Mouse (Mus musculus): ENCODE measurements at regions not wholly inside any gene's neighbourhood (a gene's known extent, or its start where the extent isn't known, plus 50 kb on each side); places are given as distances from the start of the nearest gene placed in this dataset.

DNA sequence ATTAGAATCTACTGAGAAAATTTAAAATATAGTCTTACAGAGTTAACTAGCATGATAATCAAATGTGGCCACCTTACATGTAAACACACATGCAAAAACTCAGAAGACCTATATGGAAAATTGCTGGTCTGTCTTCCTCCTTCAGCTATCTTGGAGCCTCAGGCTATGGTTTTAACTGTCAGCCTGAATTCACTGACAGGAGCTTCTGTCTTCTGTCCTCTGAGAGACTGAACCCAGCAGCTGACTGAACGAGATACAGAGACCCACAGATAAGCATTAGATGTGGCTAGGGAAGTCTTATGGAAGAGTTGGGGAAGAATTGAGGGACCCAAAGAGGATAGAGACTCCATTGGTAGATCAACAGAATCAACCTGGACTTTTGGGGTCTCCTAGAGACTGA lies 360.0 kb upstream of the Meox2 start:
- H3K4me2 ChIP-seq (ENCODE audit: low read length): no peak overlapping the region
- no peaks in the 10 kb centered on the region for H3K36me3 ChIP-seq (ENCODE audit: control insufficient read depth, insufficient read depth, low read length)
- 74% methylated on average over 1 of the region's 1 CpGs for WGBS
- H3K27ac ChIP-seq (ENCODE audit: low read length): no peak overlapping the region
- H3K4me3 ChIP-seq (ENCODE audit: low read depth, low read length): no peak overlapping the region
- no peak overlapping the region for H3K9ac ChIP-seq (ENCODE audit: low read depth, low read length)
- no peaks in the 10 kb centered on the region for H3K27me3 ChIP-seq (ENCODE audit: control insufficient read depth, insufficient read depth, low read depth, low read length)
- no peaks in the 10 kb centered on the region for H3K4me1 ChIP-seq (ENCODE audit: control insufficient read depth, insufficient read depth, low read length)
- ATAC-seq: no peak
- peaks cover 7% of the 10 kb centered on the region; the same call in 1 of the 2 replicates for H3K9me3 ChIP-seq (replicated peaks; ENCODE audit: control insufficient read depth, low read length, poor library complexity, severe bottlenecking)

- no peaks in the 10 kb centered on the region for H3K36me3 ChIP-seq (ENCODE audit: control insufficient read depth, insufficient read depth, low read length)
- 88% methylated on average over 4 of the region's 4 CpGs for WGBS
- no peak overlapping the region for H3K9ac ChIP-seq (ENCODE audit: low read depth, low read length)
- no peaks in the 10 kb centered on the region for H3K9me3 ChIP-seq (replicated peaks; ENCODE audit: control insufficient read depth, low read length, poor library complexity, severe bottlenecking)
- H3K27me3 ChIP-seq (ENCODE audit: control insufficient read depth, insufficient read depth, low read depth, low read length): no peaks in the 10 kb centered on the region
- no peak for ATAC-seq
- H3K4me3 ChIP-seq (ENCODE audit: low read depth, low read length): no peak overlapping the region
- H3K4me1 ChIP-seq (ENCODE audit: control insufficient read depth, insufficient read depth, low read length): no peaks in the 10 kb centered on the region
- no peak overlapping the region for H3K27ac ChIP-seq (ENCODE audit: low read length)
- H3K4me2 ChIP-seq (ENCODE audit: low read length): no peak overlapping the region
These were observed 342.9 kb upstream of the Meox2 start for GRCm38 (mm10) chr12:36765315-36766058.

DNA sequence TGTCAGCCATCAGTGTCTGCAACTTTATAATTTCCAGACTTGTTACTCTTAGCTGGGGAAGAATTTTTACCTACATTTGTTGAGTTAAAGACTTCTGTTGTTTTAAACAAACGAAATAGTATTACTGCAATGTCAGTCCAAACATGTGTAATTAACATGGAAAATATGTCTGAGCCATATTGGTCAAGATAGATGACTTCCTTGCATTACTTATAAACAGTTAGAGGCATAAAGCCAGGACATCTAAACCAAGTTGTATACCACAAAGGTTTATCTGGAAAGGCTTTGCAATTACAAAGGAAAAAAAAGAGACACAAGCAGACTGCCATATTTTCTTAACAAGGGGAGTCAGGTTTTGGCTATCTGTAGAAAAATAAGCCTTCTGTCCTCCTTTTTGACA lies 342.2 kb upstream of the Meox2 start:
- no peak overlapping the region for H3K27ac ChIP-seq (ENCODE audit: low read length)
- WGBS: 62% methylated on average over 1 of the region's 1 CpGs
- no peak overlapping the region for H3K4me2 ChIP-seq (ENCODE audit: low read length)
- no peaks in the 10 kb centered on the region for H3K9me3 ChIP-seq (replicated peaks; ENCODE audit: control insufficient read depth, low read length, poor library complexity, severe bottlenecking)
- H3K4me1 ChIP-seq (ENCODE audit: control insufficient read depth, insufficient read depth, low read length): no peaks in the 10 kb centered on the region
- H3K4me3 ChIP-seq (ENCODE audit: low read depth, low read length): no peak overlapping the region
- ATAC-seq: no peak
- H3K36me3 ChIP-seq (ENCODE audit: control insufficient read depth, insufficient read depth, low read length): no peaks in the 10 kb centered on the region
- H3K9ac ChIP-seq (ENCODE audit: low read depth, low read length): no peak overlapping the region
- H3K27me3 ChIP-seq (ENCODE audit: control insufficient read depth, insufficient read depth, low read depth, low read length): no peaks in the 10 kb centered on the region

- Histone ChIP-seq H3K9me3 (replicated peaks; ENCODE audit: control insufficient read depth, low read length, poor library complexity, severe bottlenecking) (no peaks in the 10 kb centered on the region), H3K27me3 (ENCODE audit: control insufficient read depth, insufficient read depth, low read depth, low read length) (no peaks in the 10 kb centered on the region), H3K27ac (ENCODE audit: low read length) (no peak overlapping the region), H3K4me2 (ENCODE audit: low read length) (no peak overlapping the region), H3K4me3 (ENCODE audit: low read depth, low read length) (no peak overlapping the region), H3K9ac (ENCODE audit: low read depth, low read length) (no peak overlapping the region), H3K36me3 (ENCODE audit: control insufficient read depth, insufficient read depth, low read length) (no peaks in the 10 kb centered on the region), H3K4me1 (ENCODE audit: control insufficient read depth, insufficient read depth, low read length) (no peaks in the 10 kb centered on the region)
- 79% methylated on average over 7 of the region's 7 CpGs for WGBS
- no peak for ATAC-seq
These were observed 327.6 kb upstream of the Meox2 start for GRCm38 (mm10) chr12:36780761-36781160.

- no peak overlapping the region for H3K27ac ChIP-seq (ENCODE audit: low read length)
- H3K9me3 ChIP-seq (replicated peaks; ENCODE audit: control insufficient read depth, low read length, poor library complexity, severe bottlenecking): no peaks in the 10 kb centered on the region
- ATAC-seq: no peak
- H3K4me3 ChIP-seq (ENCODE audit: low read depth, low read length): no peak overlapping the region
- no peaks in the 10 kb centered on the region for H3K4me1 ChIP-seq (ENCODE audit: control insufficient read depth, insufficient read depth, low read length)
- H3K9ac ChIP-seq (ENCODE audit: low read depth, low read length): no peak overlapping the region
- no peaks in the 10 kb centered on the region for H3K27me3 ChIP-seq (ENCODE audit: control insufficient read depth, insufficient read depth, low read depth, low read length)
- no peaks in the 10 kb centered on the region for H3K36me3 ChIP-seq (ENCODE audit: control insufficient read depth, insufficient read depth, low read length)
- 90% methylated on average over 2 of the region's 2 CpGs for WGBS
- no peak overlapping the region for H3K4me2 ChIP-seq (ENCODE audit: low read length)
These were observed 317.5 kb upstream of the Meox2 start for GRCm38 (mm10) chr12:36790866-36791265.

DNA sequence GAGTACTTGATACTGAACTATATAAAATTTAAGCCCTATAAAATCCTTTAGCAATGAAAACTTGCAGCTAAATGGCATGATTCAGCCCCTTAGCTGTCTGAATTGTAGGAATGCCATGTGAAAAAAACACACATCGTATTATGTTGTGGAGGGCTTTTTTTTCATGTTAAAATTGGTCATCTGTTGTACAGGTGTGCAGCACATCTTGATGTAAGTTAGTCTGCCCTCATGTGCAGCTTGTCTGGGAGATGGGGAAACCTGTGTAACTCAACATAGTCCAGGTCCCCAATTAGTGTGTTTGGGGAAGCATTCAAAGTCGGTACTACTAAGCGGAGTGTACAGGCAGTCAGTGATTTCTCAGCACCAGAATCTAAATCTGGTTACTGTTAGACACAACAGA lies 316.9 kb upstream of the Meox2 start:
- no peaks in the 10 kb centered on the region for H3K4me1 ChIP-seq (ENCODE audit: control insufficient read depth, insufficient read depth, low read length)
- H3K9ac ChIP-seq (ENCODE audit: low read depth, low read length): no peak overlapping the region
- H3K27me3 ChIP-seq (ENCODE audit: control insufficient read depth, insufficient read depth, low read depth, low read length): no peaks in the 10 kb centered on the region
- ATAC-seq: no peak
- H3K36me3 ChIP-seq (ENCODE audit: control insufficient read depth, insufficient read depth, low read length): no peaks in the 10 kb centered on the region
- WGBS: 93% methylated on average over 3 of the region's 3 CpGs
- no peak overlapping the region for H3K4me3 ChIP-seq (ENCODE audit: low read depth, low read length)
- H3K9me3 ChIP-seq (replicated peaks; ENCODE audit: control insufficient read depth, low read length, poor library complexity, severe bottlenecking): no peaks in the 10 kb centered on the region
- no peak overlapping the region for H3K4me2 ChIP-seq (ENCODE audit: low read length)
- H3K27ac ChIP-seq (ENCODE audit: low read length): no peak overlapping the region

DNA sequence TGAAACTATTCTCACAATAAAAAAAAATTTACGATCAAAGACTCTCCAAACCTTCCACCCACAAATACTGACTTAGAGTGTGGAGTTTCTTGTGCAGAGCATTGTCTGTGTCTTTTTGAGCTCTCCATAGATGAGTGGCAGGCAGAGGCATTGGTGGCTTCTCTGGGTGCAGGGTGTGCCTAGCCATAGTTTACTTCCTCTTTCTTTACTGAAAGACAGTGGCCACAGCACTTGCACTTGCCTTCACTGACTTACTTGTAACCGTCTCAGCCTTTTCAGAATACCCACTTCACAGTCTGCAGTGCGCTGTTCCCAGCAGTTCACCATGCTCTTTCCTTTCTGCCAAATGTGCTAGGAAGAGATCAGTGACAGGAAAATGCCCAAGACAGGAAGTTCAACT lies 316.1 kb upstream of the Meox2 start:
- H3K4me2 ChIP-seq (ENCODE audit: low read length): no peak overlapping the region
- 87% methylated on average over 3 of the region's 3 CpGs for WGBS

GRCm38 (mm10) chr12:36793799-36794198 lies 314.5 kb upstream of the Meox2 start:
- H3K4me3 ChIP-seq (ENCODE audit: low read depth, low read length): no peak overlapping the region
- no peaks in the 10 kb centered on the region for H3K4me1 ChIP-seq (ENCODE audit: control insufficient read depth, insufficient read depth, low read length)
- no peak overlapping the region for H3K9ac ChIP-seq (ENCODE audit: low read depth, low read length)
- H3K36me3 ChIP-seq (ENCODE audit: control insufficient read depth, insufficient read depth, low read length): no peaks in the 10 kb centered on the region
- WGBS: 30% methylated on average over 2 of the region's 2 CpGs
- H3K27me3 ChIP-seq (ENCODE audit: control insufficient read depth, insufficient read depth, low read depth, low read length): no peaks in the 10 kb centered on the region
- H3K9me3 ChIP-seq (replicated peaks; ENCODE audit: control insufficient read depth, low read length, poor library complexity, severe bottlenecking): no peaks in the 10 kb centered on the region
- H3K27ac ChIP-seq (ENCODE audit: low read length): no peak overlapping the region
- H3K4me2 ChIP-seq (ENCODE audit: low read length): no peak overlapping the region
- ATAC-seq: no peak

More for the DNA sequence above, 316.1 kb upstream of the Meox2 start:
- Histone ChIP-seq H3K27ac (ENCODE audit: low read length) (no peak overlapping the region), H3K9me3 (replicated peaks; ENCODE audit: control insufficient read depth, low read length, poor library complexity, severe bottlenecking) (no peaks in the 10 kb centered on the region), H3K4me1 (ENCODE audit: control insufficient read depth, insufficient read depth, low read length) (no peaks in the 10 kb centered on the region), H3K4me3 (ENCODE audit: low read depth, low read length) (no peak overlapping the region), H3K36me3 (ENCODE audit: control insufficient read depth, insufficient read depth, low read length) (no peaks in the 10 kb centered on the region), H3K9ac (ENCODE audit: low read depth, low read length) (no peak overlapping the region), H3K27me3 (ENCODE audit: control insufficient read depth, insufficient read depth, low read depth, low read length) (no peaks in the 10 kb centered on the region)
- ATAC-seq: no peak

GRCm38 (mm10) chr12:36796201-36796600 lies 312.1 kb upstream of the Meox2 start:
- ATAC-seq: no peak
- H3K36me3 ChIP-seq (ENCODE audit: control insufficient read depth, insufficient read depth, low read length): no peaks in the 10 kb centered on the region
- no peaks in the 10 kb centered on the region for H3K27me3 ChIP-seq (ENCODE audit: control insufficient read depth, insufficient read depth, low read depth, low read length)
- no peak overlapping the region for H3K9ac ChIP-seq (ENCODE audit: low read depth, low read length)
- 64% methylated on average over 4 of the region's 4 CpGs for WGBS
- no peak overlapping the region for H3K4me3 ChIP-seq (ENCODE audit: low read depth, low read length)
- no peak overlapping the region for H3K27ac ChIP-seq (ENCODE audit: low read length)
- H3K4me1 ChIP-seq (ENCODE audit: control insufficient read depth, insufficient read depth, low read length): no peaks in the 10 kb centered on the region
- H3K9me3 ChIP-seq (replicated peaks; ENCODE audit: control insufficient read depth, low read length, poor library complexity, severe bottlenecking): no peaks in the 10 kb centered on the region
- no peak overlapping the region for H3K4me2 ChIP-seq (ENCODE audit: low read length)
